Mouse (Mus musculus): ENCODE data around the gene Abhd12. TPM values are rescaled to one million over a fixed set of nuclear protein-coding genes. Genes with fewer than 3 reads are reported as not detected.
A peak's percentile ranks its signal among the peaks of the same experiment; 100 is the strongest.
"Not testable (repeated sequence)": the region's sequence is repeated elsewhere in the genome, so short reads cannot be mapped to it uniquely, and the experiment has no call there.

The Abhd12 gene
- polyA plus RNA-seq (2012; rRNA removed), result 49.2 and 55.6 TPM in 2 replicates

GRCm38 (mm10) chr2:150904272-150904935, at the start of gene Abhd12:
TSS of gene Abhd12 (minus strand) at chr2:150904741.
- no peaks in the 10 kb centered on the region for H3K36me3 ChIP-seq (ENCODE audit: control insufficient read depth, insufficient read depth, low read length)
- 0 out of 2 replicates have a peak, but pooled peaks have one; percentile 0 for TF ChIP-seq CTCF (IDR thresholded peaks at IDR 0.05; ENCODE audit: control insufficient read depth, insufficient read depth, insufficient replicate concordance, low read depth, low read length)
- TF ChIP-seq POLR2A (IDR thresholded peaks at IDR 0.05; ENCODE audit: control insufficient read depth, low read depth, low read length), result peak; percentile 70
- H3K4me1 ChIP-seq (ENCODE audit: control insufficient read depth, insufficient read depth, low read length), result peaks cover 4% of the 10 kb centered on the region
- H3K4me3 ChIP-seq (ENCODE audit: control insufficient read depth, low read depth, low read length), result peak within 1 kb of the TSS; percentile 94
- H3K27me3 ChIP-seq (ENCODE audit: control insufficient read depth, insufficient read depth, low read length), result no peaks in the 10 kb centered on the region
- peak within 1 kb of the TSS; percentile 92 for H3K27ac ChIP-seq (ENCODE audit: control insufficient read depth, insufficient read depth, low read depth, low read length)

DNA sequence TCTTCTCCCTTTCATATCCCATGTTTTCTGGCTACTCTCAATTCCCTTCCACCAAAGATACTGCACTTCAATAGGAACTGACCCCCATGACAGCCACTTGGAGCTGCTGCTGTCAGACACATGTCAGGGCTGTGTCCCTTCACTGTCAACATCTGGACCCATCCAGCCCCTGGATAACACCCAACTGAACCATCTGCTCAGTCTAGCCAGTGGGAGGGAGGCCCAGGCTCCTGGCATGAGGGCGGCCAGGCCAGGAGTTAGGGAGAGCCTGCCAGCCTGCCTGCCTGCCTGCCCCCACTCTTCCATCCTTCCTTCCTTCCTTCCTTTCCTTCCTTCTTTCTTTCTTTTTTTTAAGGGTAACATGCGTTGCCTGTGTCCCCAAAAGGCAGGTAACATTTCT, 46.7 kb upstream of the Abhd12 start:
- H3K36me3 ChIP-seq (ENCODE audit: control insufficient read depth, insufficient read depth, low read length), result no peaks in the 10 kb centered on the region; the same call in 1 of the 2 replicates
- no peak overlapping the region for H3K27ac ChIP-seq (ENCODE audit: control insufficient read depth, insufficient read depth, low read depth, low read length)
- no peaks in the 10 kb centered on the region for H3K4me1 ChIP-seq (ENCODE audit: control insufficient read depth, insufficient read depth, low read length)
- TF ChIP-seq POLR2A (IDR thresholded peaks at IDR 0.05; ENCODE audit: control insufficient read depth, low read depth, low read length) (no peak), CTCF (IDR thresholded peaks at IDR 0.05; ENCODE audit: control insufficient read depth, insufficient read depth, insufficient replicate concordance, low read depth, low read length) (no peak)
- no peak overlapping the region for H3K4me3 ChIP-seq (ENCODE audit: control insufficient read depth, low read depth, low read length)
- H3K27me3 ChIP-seq (ENCODE audit: control insufficient read depth, insufficient read depth, low read length), result no peaks in the 10 kb centered on the region

- Histone ChIP-seq H3K4me3 (ENCODE audit: control insufficient read depth, low read depth, low read length) (no peak overlapping the region), H3K27me3 (ENCODE audit: control insufficient read depth, insufficient read depth, low read length) (no peaks in the 10 kb centered on the region), H3K27ac (ENCODE audit: control insufficient read depth, insufficient read depth, low read depth, low read length) (no peak overlapping the region), H3K36me3 (ENCODE audit: control insufficient read depth, insufficient read depth, low read length) (no peaks in the 10 kb centered on the region; the same call in 1 of the 2 replicates), H3K4me1 (ENCODE audit: control insufficient read depth, insufficient read depth, low read length) (no peaks in the 10 kb centered on the region)
- no peak for TF ChIP-seq CTCF (IDR thresholded peaks at IDR 0.05; ENCODE audit: control insufficient read depth, insufficient read depth, insufficient replicate concordance, low read depth, low read length)
Measured at GRCm38 (mm10) chr2:150950056-150950455, 45.5 kb upstream of the Abhd12 start.

DNA sequence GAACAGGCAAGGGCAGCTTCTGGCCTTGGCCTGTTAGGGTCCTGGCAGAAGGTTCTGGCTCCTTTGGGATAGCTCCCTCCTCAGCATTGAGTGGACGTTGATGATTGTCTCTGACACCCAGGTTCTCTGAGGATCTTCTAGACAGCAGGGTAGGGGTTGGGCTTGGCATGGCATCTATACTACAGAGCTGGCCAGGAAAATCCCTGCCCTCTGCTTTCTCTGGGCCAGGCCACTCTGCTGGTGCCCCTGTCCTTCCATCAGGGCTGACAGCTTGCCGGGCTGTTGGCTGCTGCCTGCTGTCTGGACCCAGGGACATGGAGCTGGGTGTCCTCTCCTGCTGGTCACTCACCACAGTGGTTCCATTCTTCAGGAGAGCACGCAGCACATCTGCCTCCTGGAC, 45.1 kb upstream of the Abhd12 start:
- Histone ChIP-seq H3K4me3 (ENCODE audit: control insufficient read depth, low read depth, low read length) (no peak overlapping the region), H3K27me3 (ENCODE audit: control insufficient read depth, insufficient read depth, low read length) (no peaks in the 10 kb centered on the region), H3K36me3 (ENCODE audit: control insufficient read depth, insufficient read depth, low read length) (no peaks in the 10 kb centered on the region; the same call in 1 of the 2 replicates), H3K27ac (ENCODE audit: control insufficient read depth, insufficient read depth, low read depth, low read length) (no peak overlapping the region), H3K4me1 (ENCODE audit: control insufficient read depth, insufficient read depth, low read length) (no peaks in the 10 kb centered on the region)
- TF ChIP-seq CTCF (IDR thresholded peaks at IDR 0.05; ENCODE audit: control insufficient read depth, insufficient read depth, insufficient replicate concordance, low read depth, low read length) (no peak), POLR2A (IDR thresholded peaks at IDR 0.05; ENCODE audit: control insufficient read depth, low read depth, low read length) (no peak)

DNA sequence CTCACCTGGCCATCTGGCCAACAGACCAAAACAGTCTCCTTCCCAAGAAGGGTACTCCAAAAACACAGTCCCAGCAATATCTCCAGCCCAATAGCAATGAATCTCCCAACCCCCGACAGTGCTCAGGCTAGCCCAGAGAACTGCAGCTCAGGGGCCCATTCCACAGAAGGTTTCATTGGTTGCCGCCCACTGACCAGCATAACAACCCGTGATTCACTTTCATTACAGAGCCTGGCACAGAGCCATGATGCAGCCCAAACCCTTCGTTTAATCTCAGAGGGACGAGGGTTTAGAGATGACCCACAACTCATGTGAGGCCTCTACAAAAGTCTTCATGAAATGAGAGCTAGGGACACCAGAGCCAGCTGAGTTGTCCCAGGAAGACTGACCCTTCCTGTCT, 44.2 kb upstream of the Abhd12 start:
- Histone ChIP-seq H3K4me1 (ENCODE audit: control insufficient read depth, insufficient read depth, low read length) (no peaks in the 10 kb centered on the region), H3K27me3 (ENCODE audit: control insufficient read depth, insufficient read depth, low read length) (no peaks in the 10 kb centered on the region), H3K27ac (ENCODE audit: control insufficient read depth, insufficient read depth, low read depth, low read length) (no peak overlapping the region), H3K4me3 (ENCODE audit: control insufficient read depth, low read depth, low read length) (no peak overlapping the region), H3K36me3 (ENCODE audit: control insufficient read depth, insufficient read depth, low read length) (no peaks in the 10 kb centered on the region)
- TF ChIP-seq POLR2A (IDR thresholded peaks at IDR 0.05; ENCODE audit: control insufficient read depth, low read depth, low read length), result no peak

DNA sequence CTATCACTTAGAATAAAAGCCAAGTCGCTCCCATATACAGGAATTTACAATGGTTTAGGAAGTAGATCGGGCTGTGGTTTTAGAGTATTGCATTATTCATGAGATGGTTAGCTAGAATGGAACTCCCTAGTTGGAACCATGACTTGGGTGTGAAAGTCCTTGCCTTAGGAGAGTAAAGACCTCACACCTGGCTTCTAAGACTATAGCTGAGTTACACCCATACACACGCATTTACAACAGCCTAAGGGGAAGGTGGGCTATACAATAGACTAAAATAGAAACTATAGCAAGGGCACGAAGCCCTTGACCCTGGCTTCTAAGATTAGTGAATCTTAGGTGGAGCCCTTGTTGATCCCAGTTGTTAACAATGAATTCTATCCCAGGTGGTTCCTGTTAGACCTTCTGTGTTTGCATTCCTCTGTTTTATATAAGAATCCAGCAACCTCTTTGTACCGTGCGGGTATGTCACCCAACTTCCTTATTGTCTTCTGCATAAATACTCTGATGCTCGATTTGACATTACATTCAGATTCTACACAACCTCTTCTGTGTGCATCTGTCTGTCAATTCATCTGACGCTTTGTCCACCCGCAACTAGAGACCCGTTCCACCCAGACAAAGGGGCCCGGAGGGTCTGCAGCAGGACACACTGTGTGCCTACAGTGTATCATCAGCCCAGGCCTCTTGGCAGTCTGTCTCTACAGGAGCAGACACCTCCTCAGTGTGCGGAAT, 43.5 kb upstream of the Abhd12 start:
- H3K36me3 ChIP-seq (ENCODE audit: control insufficient read depth, insufficient read depth, low read length); H3K27me3 ChIP-seq (ENCODE audit: control insufficient read depth, insufficient read depth, low read length); H3K27ac ChIP-seq (ENCODE audit: control insufficient read depth, insufficient read depth, low read depth, low read length); H3K4me1 ChIP-seq (ENCODE audit: control insufficient read depth, insufficient read depth, low read length); H3K4me3 ChIP-seq (ENCODE audit: control insufficient read depth, low read depth, low read length): not testable (repeated sequence)

DNA sequence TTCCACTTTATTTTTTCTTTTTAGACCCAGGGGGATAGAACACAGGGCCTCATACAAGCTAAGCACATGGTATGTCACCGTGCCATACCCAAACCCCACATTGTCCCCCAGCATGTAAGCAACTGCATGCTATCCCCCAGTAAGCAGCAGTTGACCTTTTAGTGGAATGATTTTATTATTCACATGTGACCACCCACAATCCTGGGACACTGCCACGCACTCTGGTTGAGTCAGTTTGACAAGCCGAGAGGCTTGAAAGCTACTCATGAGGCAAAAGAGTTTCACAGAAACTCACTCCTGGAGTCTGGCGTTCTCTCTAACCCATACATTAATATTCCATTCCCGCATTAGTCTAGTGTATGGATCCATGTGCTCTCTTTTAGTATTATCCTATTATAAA, 42.8 kb upstream of the Abhd12 start:
- H3K27ac ChIP-seq (ENCODE audit: control insufficient read depth, insufficient read depth, low read depth, low read length); H3K27me3 ChIP-seq (ENCODE audit: control insufficient read depth, insufficient read depth, low read length); H3K4me1 ChIP-seq (ENCODE audit: control insufficient read depth, insufficient read depth, low read length); H3K36me3 ChIP-seq (ENCODE audit: control insufficient read depth, insufficient read depth, low read length); H3K4me3 ChIP-seq (ENCODE audit: control insufficient read depth, low read depth, low read length): not testable (repeated sequence)

DNA sequence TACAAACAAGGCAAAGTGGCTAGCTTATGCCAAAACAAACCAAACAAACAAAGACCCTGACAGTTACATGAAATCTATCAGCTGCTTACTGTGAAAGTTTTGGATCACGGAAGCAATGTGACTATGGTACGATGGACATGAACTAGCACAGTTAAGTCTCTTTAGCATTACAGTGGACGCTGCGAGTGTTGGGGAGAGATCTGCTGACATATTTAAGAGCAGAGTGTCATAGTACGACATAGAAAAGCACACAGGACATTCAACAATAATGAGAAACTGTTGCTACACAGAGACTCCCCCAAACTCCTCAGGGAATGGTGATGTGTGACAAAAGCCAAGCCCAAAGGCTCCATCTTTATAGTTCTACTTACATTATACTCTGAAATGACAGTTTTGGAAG, 39.5 kb upstream of the Abhd12 start:
- Histone ChIP-seq H3K27me3 (ENCODE audit: control insufficient read depth, insufficient read depth, low read length) (no peaks in the 10 kb centered on the region), H3K36me3 (ENCODE audit: control insufficient read depth, insufficient read depth, low read length) (no peaks in the 10 kb centered on the region; the same call in 1 of the 2 replicates), H3K27ac (ENCODE audit: control insufficient read depth, insufficient read depth, low read depth, low read length) (no peak overlapping the region), H3K4me1 (ENCODE audit: control insufficient read depth, insufficient read depth, low read length) (no peaks in the 10 kb centered on the region), H3K4me3 (ENCODE audit: control insufficient read depth, low read depth, low read length) (no peak overlapping the region)
- no peak for TF ChIP-seq POLR2A (IDR thresholded peaks at IDR 0.05; ENCODE audit: control insufficient read depth, low read depth, low read length)
- TF ChIP-seq CTCF (IDR thresholded peaks at IDR 0.05; ENCODE audit: control insufficient read depth, insufficient read depth, insufficient replicate concordance, low read depth, low read length), result no peak
